Mouse (Mus musculus) MEL (cell line): Measurements from ENCODE around the gene Majin. TPM values are rescaled to one million over a fixed set of nuclear protein-coding genes. Genes with fewer than 3 reads are reported as not detected.

Source experiments
- DNase-seq: peaks from one replicate; pipeline ENCODE4 v3.0.0; 2011; ENCODE audit warnings: low read depth, low spot score
- H3K27ac ChIP-seq: 2 replicates; pipeline ENCODE4 v1.5.1; 2012; ENCODE audit warnings: low read depth, mild to moderate bottlenecking, control low read depth, low read length, moderate library complexity; ENCODE audit not compliant: control insufficient read depth
- H3K27me3 ChIP-seq, 2 experiments: fragments of 150-350 bp in 1 of 2; sonication (generic) in 1 of 2; 2 replicates each; pipeline ENCODE4 v1.6.1; 2012; ENCODE audit warnings: low read length in 2 of 2, mild to moderate bottlenecking in 2 of 2, improper control_type of control experiment in 1 of 2, moderate library complexity in 1 of 2; ENCODE audit not compliant: insufficient read depth in 2 of 2, control insufficient read depth in 1 of 2
- H3K36me3 ChIP-seq, 2 experiments: 2 replicates each; pipeline ENCODE4 v1.6.1; 2012 to 2014; ENCODE audit warnings: low read length in 2 of 2, improper control_type of control experiment in 1 of 2, inconsistent platforms in 1 of 2, mild to moderate bottlenecking in 1 of 2; ENCODE audit not compliant: insufficient read depth in 2 of 2, control insufficient read depth in 1 of 2
- H3K4me1 ChIP-seq, 2 experiments: fragments of 150-350 bp in 1 of 2; sonication (generic) in 1 of 2; 2 replicates each; pipeline ENCODE4 v1.6.1; 2012; ENCODE audit warnings: low read length in 2 of 2, improper control_type of control experiment in 1 of 2, mild to moderate bottlenecking in 1 of 2; ENCODE audit not compliant: insufficient read depth in 2 of 2, control insufficient read depth in 1 of 2
- H3K4me3 ChIP-seq, 2 experiments: fragments of 150-350 bp in 1 of 2; sonication (generic) in 1 of 2; 2 replicates each; pipeline ENCODE4 v1.5.1; 2012; ENCODE audit warnings: low read depth in 2 of 2, low read length in 2 of 2, mild to moderate bottlenecking in 2 of 2, moderate library complexity in 2 of 2, control low read depth in 1 of 2, improper control_type of control experiment in 1 of 2; ENCODE audit not compliant: control insufficient read depth in 1 of 2, insufficient read depth in 1 of 2
- H3K79me2 ChIP-seq: 2 replicates; pipeline ENCODE4 v1.6.1; 2012; ENCODE audit warnings: mild to moderate bottlenecking, low read length, moderate library complexity; ENCODE audit not compliant: control insufficient read depth, poor library complexity, insufficient read depth
- H3K9ac ChIP-seq: 2 replicates; pipeline ENCODE4 v1.6.1; 2012; ENCODE audit warnings: low read depth, mild to moderate bottlenecking, control low read depth, low read length, moderate library complexity; ENCODE audit not compliant: control insufficient read depth, poor library complexity, severe bottlenecking
- H3K9me3 ChIP-seq: fragments of 150-350 bp; sonication (generic); replicated peaks from 2 replicates; pipeline ENCODE4 v1.6.1; 2012; ENCODE audit warnings: mild to moderate bottlenecking, low read length, improper control_type of control experiment, moderate library complexity; ENCODE audit not compliant: insufficient read depth
- CHD1 ChIP-seq: IDR thresholded peaks from 2 replicates; pipeline ENCODE4 v1.6.1; 2012; ENCODE audit warnings: low read depth, mild to moderate bottlenecking, inconsistent platforms, low read length, improper control_type of control experiment
- ELF1 ChIP-seq: IDR thresholded peaks from 2 replicates; pipeline ENCODE4 v1.6.1; 2014; ENCODE audit warnings: low read depth, mild to moderate bottlenecking, inconsistent platforms, low read length, improper control_type of control experiment, moderate library complexity
- EP300 ChIP-seq, 2 experiments: IDR thresholded peaks; 2 replicates each; pipeline ENCODE4 v1.6.1; 2011; ENCODE audit warnings: improper control_type of control experiment in 2 of 2, low read length in 2 of 2, low read depth in 1 of 2, mild to moderate bottlenecking in 1 of 2
- ETS1 ChIP-seq: IDR thresholded peaks from 2 replicates; pipeline ENCODE4 v1.6.1; 2012; ENCODE audit warnings: low read depth, mild to moderate bottlenecking, inconsistent platforms, low read length, improper control_type of control experiment, moderate library complexity
- GABPA ChIP-seq: IDR thresholded peaks from 2 replicates; pipeline ENCODE4 v1.6.1; 2012; ENCODE audit warnings: low read depth, mild to moderate bottlenecking, inconsistent platforms, low read length, improper control_type of control experiment, moderate library complexity
- GATA1 ChIP-seq: IDR thresholded peaks from 2 replicates; pipeline ENCODE4 v1.6.1; 2011; ENCODE audit warnings: low read depth, low read length, improper control_type of control experiment
- HCFC1 ChIP-seq: IDR thresholded peaks from 2 replicates; pipeline ENCODE4 v1.6.1; 2012; ENCODE audit warnings: low read depth, mild to moderate bottlenecking, inconsistent platforms, low read length, improper control_type of control experiment, moderate library complexity
- JUND ChIP-seq: IDR thresholded peaks from 2 replicates; pipeline ENCODE4 v1.6.1; 2011; ENCODE audit warnings: low read depth, mild to moderate bottlenecking, improper control_type of control experiment, low read length
- MAX ChIP-seq: IDR thresholded peaks from 2 replicates; pipeline ENCODE4 v1.6.1; 2011; ENCODE audit warnings: low read length, improper control_type of control experiment
- MAZ ChIP-seq: IDR thresholded peaks from 2 replicates; pipeline ENCODE4 v1.6.1; 2012; ENCODE audit warnings: low read depth, mild to moderate bottlenecking, inconsistent platforms, low read length, improper control_type of control experiment
- MXI1 ChIP-seq: IDR thresholded peaks from 2 replicates; pipeline ENCODE4 v1.6.1; 2011; ENCODE audit warnings: mild to moderate bottlenecking, low read depth, low read length, improper control_type of control experiment
- MYB ChIP-seq: IDR thresholded peaks from 2 replicates; pipeline ENCODE4 v1.6.1; 2011; ENCODE audit warnings: mild to moderate bottlenecking, low read depth, low read length, improper control_type of control experiment
- MYC ChIP-seq: IDR thresholded peaks from 2 replicates; pipeline ENCODE4 v1.6.1; 2011; ENCODE audit warnings: low read depth, mild to moderate bottlenecking, low read length, improper control_type of control experiment, moderate library complexity
- NELFE ChIP-seq: IDR thresholded peaks from 2 replicates; pipeline ENCODE4 v1.6.1; 2011; ENCODE audit warnings: low read depth, low read length, improper control_type of control experiment
- NRF1 ChIP-seq: IDR thresholded peaks from 2 replicates; pipeline ENCODE4 v1.6.1; 2014; ENCODE audit warnings: low read depth, mild to moderate bottlenecking, inconsistent platforms, low read length, improper control_type of control experiment, moderate library complexity; ENCODE audit not compliant: poor library complexity, insufficient read depth, severe bottlenecking
- POLR2A ChIP-seq, 2 experiments: IDR thresholded peaks; 2 replicates each; pipeline ENCODE4 v1.6.1; 2011 to 2012; ENCODE audit warnings: low read length in 2 of 2, mild to moderate bottlenecking in 2 of 2, control low read depth in 1 of 2, improper control_type of control experiment in 1 of 2, low read depth in 1 of 2, moderate library complexity in 1 of 2; ENCODE audit not compliant: control insufficient read depth in 1 of 2, insufficient read depth in 1 of 2, poor library complexity in 1 of 2
- POLR2AphosphoS2 ChIP-seq: IDR thresholded peaks from 2 replicates; pipeline ENCODE4 v1.6.1; 2011; ENCODE audit warnings: low read length, improper control_type of control experiment
- POLR2AphosphoS5 ChIP-seq: IDR thresholded peaks from 2 replicates; pipeline ENCODE4 v1.6.1; 2012; ENCODE audit warnings: low read depth, borderline replicate concordance, mild to moderate bottlenecking, inconsistent platforms, low read length, moderate library complexity, mixed read lengths
- RAD21 ChIP-seq: IDR thresholded peaks from 2 replicates; pipeline ENCODE4 v1.6.1; 2011; ENCODE audit warnings: mild to moderate bottlenecking, low read depth, low read length, improper control_type of control experiment
- SIN3A ChIP-seq: IDR thresholded peaks from 2 replicates; pipeline ENCODE4 v1.6.1; 2012; ENCODE audit warnings: low read length, improper control_type of control experiment, inconsistent platforms
- TAL1 ChIP-seq: IDR thresholded peaks from 2 replicates; pipeline ENCODE4 v1.6.1; 2012; ENCODE audit warnings: mild to moderate bottlenecking, inconsistent platforms, low read length, moderate library complexity, mixed read lengths
- TBP ChIP-seq: IDR thresholded peaks from 2 replicates; pipeline ENCODE4 v1.8.0; 2011; ENCODE audit warnings: low read depth, low read length, improper control_type of control experiment
- TCF12 ChIP-seq: IDR thresholded peaks from 2 replicates; pipeline ENCODE4 v1.6.1; 2014; ENCODE audit warnings: low read depth, mild to moderate bottlenecking, inconsistent platforms, low read length, improper control_type of control experiment, moderate library complexity
- UBTF ChIP-seq: IDR thresholded peaks from 2 replicates; pipeline ENCODE4 v1.6.1; 2012; ENCODE audit warnings: low read depth, mild to moderate bottlenecking, inconsistent platforms, low read length, improper control_type of control experiment, moderate library complexity, borderline replicate concordance; ENCODE audit not compliant: insufficient read depth
- USF1 ChIP-seq: IDR thresholded peaks from 2 replicates; pipeline ENCODE4 v1.6.1; 2014; ENCODE audit warnings: low read depth, mild to moderate bottlenecking, inconsistent platforms, low read length, improper control_type of control experiment, moderate library complexity
- ZKSCAN1 ChIP-seq: IDR thresholded peaks from 2 replicates; pipeline ENCODE4 v1.6.1; 2012; ENCODE audit warnings: low read depth, mild to moderate bottlenecking, inconsistent platforms, low read length, improper control_type of control experiment, moderate library complexity
- ZMIZ1 ChIP-seq: IDR thresholded peaks from 2 replicates; pipeline ENCODE4 v1.6.1; 2012; ENCODE audit warnings: low read depth, mild to moderate bottlenecking, inconsistent platforms, low read length, improper control_type of control experiment, moderate library complexity
- ZNF384 ChIP-seq: IDR thresholded peaks from 2 replicates; pipeline ENCODE4 v1.6.1; 2012; ENCODE audit warnings: low read depth, mild to moderate bottlenecking, inconsistent platforms, low read length, improper control_type of control experiment
- polyA plus RNA-seq, 2 experiments: library from polyadenylated mRNA; stranded (reverse) in 1 of 2; unstranded in 1 of 2; fragments of >175 nt in 1 of 2; fragments of >200 nt in 1 of 2; gene quantifications; 2 replicates each; pipeline versions ENCODE4 v1.2.1 to v1.2.4; 2012; ENCODE audit warnings: low replicate concordance in 2 of 2, low read depth in 1 of 2; ENCODE audit not compliant: insufficient read length in 2 of 2, insufficient read depth in 1 of 2, missing spikeins in 1 of 2
- total RNA-seq: library from RNA; depleted of rRNA; stranded (reverse); fragments of 300-350 nt; gene quantifications from 2 replicates; pipeline ENCODE4 v1.2.3, GENCODE M21; 2012

Majin gene
- total and polyA plus RNA-seq, 3 experiments: not detected

DNA sequence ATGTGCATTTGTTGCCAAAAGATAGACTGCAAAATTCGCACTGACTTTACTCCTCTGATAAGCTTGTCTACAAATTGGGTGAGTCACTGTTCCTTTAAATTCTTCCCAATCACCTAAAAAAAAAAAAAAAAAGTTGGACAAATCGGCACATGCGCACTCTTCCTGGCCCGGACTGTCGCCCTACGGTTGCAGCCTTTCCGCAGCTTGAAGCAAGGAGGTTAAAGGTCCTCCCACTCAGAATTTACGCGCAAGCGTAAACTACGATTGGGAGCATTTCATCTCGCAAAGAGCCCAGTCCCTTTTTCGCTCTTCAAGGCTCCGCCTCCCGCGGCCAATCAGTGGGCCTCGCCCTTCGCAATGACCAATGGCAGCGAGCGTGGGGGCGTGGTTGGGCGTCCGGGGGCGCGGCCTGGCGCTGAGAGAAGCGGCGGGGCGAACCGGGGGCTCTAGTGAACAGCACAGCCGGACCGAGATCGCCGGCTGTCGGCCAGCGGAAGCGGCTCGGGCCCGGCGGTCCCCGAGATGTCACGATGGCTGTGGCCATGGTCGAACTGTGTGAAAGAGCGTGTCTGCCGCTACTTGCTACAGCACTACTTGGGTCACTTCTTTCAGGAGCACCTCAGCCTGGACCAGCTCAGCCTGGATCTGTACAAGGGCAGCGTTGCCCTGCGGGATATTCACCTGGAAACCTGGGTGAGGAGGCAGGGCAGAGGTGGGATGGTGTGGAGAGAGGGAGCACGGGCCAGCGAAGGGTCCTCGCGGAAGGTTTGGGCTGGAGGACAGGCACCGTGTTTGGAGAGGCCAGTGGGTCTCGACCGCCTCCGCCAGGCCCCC is 57.3 kb downstream of the Majin start, which contains the start of gene Atg2a:
Gene Atg2a, plus strand, starts transcription at position 395 of the 834 bp plus-strand sequence.
- H3K9me3 ChIP-seq: no peaks in the 10 kb centered on the region
- peak; percentile 60; the same call in 1 of the 2 replicates for TF ChIP-seq NELFE
- TF ChIP-seq MAZ: peak; percentile 46
- peak; percentile 80; the same call in 1 of the 2 replicates for TF ChIP-seq CHD1
- TF ChIP-seq POLR2AphosphoS2: no peak
- TF ChIP-seq GATA1: peak; percentile 73; the same call in 1 of the 2 replicates
- TF ChIP-seq MYC: peak; percentile 58
- peak; percentile 77 for TF ChIP-seq NRF1
- peak; percentile 49 to 56 for TF ChIP-seq POLR2A (IDR thresholded peaks at IDR 0.05; ENCODE audit: control insufficient read depth in 1 of 2, insufficient read depth in 1 of 2, low read depth in 1 of 2, low read length in 2 of 2, poor library complexity in 1 of 2)
- peak; percentile 97 for TF ChIP-seq SIN3A
- no peak for TF ChIP-seq GABPA
- TF ChIP-seq ELF1: peak; percentile 46; the same call in 1 of the 2 replicates
- TF ChIP-seq UBTF: peak; percentile 100
- TF ChIP-seq ZKSCAN1: peak; percentile 25; the same call in 1 of the 2 replicates
- no peak for TF ChIP-seq JUND
- TF ChIP-seq TCF12: peak; percentile 5; the same call in 1 of the 2 replicates
- no peak for TF ChIP-seq RAD21
- TF ChIP-seq TAL1: no peak
- no peak; the same call in 1 of the 2 replicates for TF ChIP-seq MXI1
- TF ChIP-seq ZNF384: peak; percentile 99
- TF ChIP-seq ETS1: peak; percentile 75; the same call in 1 of the 2 replicates
- TF ChIP-seq POLR2AphosphoS5: no peak
- TF ChIP-seq TBP: no peak; the same call in 1 of the 2 replicates
- TF ChIP-seq USF1: no peak
- TF ChIP-seq ZMIZ1: peak; percentile 53; the same call in 1 of the 2 replicates
- 0 out of 2 replicates have a peak, but pooled peaks have one; percentile 54 for TF ChIP-seq MYB
- TF ChIP-seq EP300 (IDR thresholded peaks at IDR 0.05; ENCODE audit: low read depth in 1 of 2, low read length in 2 of 2): peak in 1 of 2 experiments; percentile 61; a peak in 1 of 4 replicates
- no peak for TF ChIP-seq MAX
- peak; percentile 89 for TF ChIP-seq HCFC1
- H3K27ac ChIP-seq: peak within 1 kb of the TSS; percentile 94
- peaks cover 6 to 37% of the 10 kb centered on the region in 2 experiments for H3K4me1 ChIP-seq
- no peaks in the 10 kb centered on the region for H3K27me3 ChIP-seq
- peak; percentile 100 for DNase-seq
- H3K4me3 ChIP-seq: peak within 1 kb of the TSS; percentile 90 to 94
- H3K9ac ChIP-seq: peak within 1 kb of the TSS; percentile 77
- peaks cover 11% of the 10 kb centered on the region for H3K79me2 ChIP-seq
- peaks cover 0 to 28% of the 10 kb centered on the region in 2 experiments; a peak in 3 of 4 replicates for H3K36me3 ChIP-seq
